Mouse (Mus musculus) ES-Bruce4 (cell line): ENCODE data around the gene Gpr12.
"Not testable (repeated sequence)": the region's sequence is repeated elsewhere in the genome, so short reads cannot be mapped to it uniquely, and the experiment has no call there.

Source experiments
- CTCF ChIP-seq: IDR thresholded peaks from one replicate; pipeline ENCODE4 v1.8.1; 2011; ENCODE audit warnings: low read depth, low read length
- POLR2A ChIP-seq: IDR thresholded peaks from one replicate; pipeline ENCODE4 v1.8.1; 2011; ENCODE audit warnings: low read length; ENCODE audit not compliant: insufficient read depth

- TF ChIP-seq CTCF, POLR2A: not testable (repeated sequence)
These were observed 47.7 kb downstream of the Gpr12 start, which contains the start of gene Gm3409 for GRCm38 (mm10) chr5:146537347-146537746.
